Mouse (Mus musculus): ENCODE results near the gene Ctss.

- TF ChIP-seq POLR2A (IDR thresholded peaks at IDR 0.05; ENCODE audit: low read depth, low read length) = no peak
- TF ChIP-seq CTCF (conservative IDR thresholded peaks at IDR 0.05; ENCODE audit: insufficient read depth, insufficient read length, low read depth, low read length) = no peak
Measured at GRCm38 (mm10) chr3:95486421-95486820, 40.2 kb upstream of the Ctss start.
